Mouse (Mus musculus) hematopoietic multipotent progenitor cell, adult 10-12 weeks (in vitro differentiated cells): ENCODE data around the gene Ankub1. TPM values are rescaled to one million over a fixed set of nuclear protein-coding genes. Genes with fewer than 3 reads are reported as not detected.

Experiments used
- polyA plus RNA-seq: library from polyadenylated mRNA; stranded (reverse); fragments of >175 nt; gene quantifications from 2 replicates; pipeline ENCODE4 v1.2.3, GENCODE M21; 2012; ENCODE audit warnings: low replicate concordance

The Ankub1 gene
- polyA plus RNA-seq: not detected in 2 replicates

DNA sequence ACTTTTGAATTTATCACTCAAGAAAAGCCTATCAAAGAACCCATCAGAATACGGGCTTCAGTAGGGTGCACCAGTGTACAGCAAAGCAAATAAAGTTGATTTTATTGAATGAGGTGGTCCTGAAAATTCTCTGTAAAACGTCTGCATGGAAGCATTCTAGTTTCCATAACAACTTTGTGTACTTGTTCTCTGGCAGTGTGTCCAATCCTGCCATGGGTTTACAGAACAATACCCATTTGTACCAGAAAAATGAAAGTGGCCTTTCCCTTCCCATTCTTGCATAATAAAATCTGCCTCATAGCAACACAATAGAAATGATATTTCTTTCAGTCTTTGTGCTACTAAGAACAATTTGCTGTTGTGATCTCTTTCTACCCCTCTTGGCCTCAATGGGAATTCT lies at the start of gene Ankub1:
Gene Ankub1, minus strand, starts transcription at position 81 of the 400 bp plus-strand sequence.

DNA sequence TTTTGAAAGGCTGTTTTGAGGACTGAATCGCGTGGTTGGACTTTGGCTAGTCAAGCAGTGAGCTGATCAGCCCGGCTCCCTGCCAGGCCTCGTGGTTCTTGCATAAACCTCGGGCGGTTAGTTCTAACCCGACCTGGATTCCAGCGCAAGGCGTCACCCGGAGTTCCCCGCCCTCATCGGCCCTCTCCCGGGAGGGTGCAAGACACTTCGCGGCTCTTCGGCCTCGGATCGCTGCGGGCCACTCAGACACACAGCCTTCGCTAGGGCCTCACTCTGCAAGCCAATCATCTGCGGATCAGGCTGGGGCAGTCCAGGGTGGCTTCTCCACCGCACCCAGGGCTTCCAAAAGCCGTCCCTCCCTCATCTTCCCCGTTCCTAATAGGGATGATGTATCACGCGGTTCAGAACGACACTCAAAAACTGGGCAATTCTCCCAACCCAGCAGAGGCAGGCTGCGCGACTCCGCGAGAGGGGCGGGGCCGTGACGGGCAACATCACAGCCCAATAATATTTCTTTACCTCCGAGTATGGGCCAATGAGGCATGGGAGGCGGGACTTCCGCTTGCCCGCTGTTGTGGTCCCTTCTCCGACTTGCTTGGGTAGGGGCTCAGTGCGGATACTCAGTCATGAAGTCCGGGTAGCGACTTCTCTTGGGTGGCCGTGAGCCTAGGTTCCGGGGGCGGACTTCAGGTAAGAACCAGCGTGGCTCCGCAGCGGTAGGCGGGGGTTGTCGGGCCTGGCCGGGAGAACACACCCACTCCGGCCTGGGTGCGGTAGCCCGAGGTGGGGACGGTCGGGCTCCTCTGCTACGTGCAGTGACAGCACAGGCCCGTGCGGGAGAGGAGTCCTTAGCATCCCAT lies 43.1 kb upstream of the Ankub1 start, which contains the start of gene Rnf13:
Gene Rnf13, plus strand, starts transcription at position 552 of the 860 bp plus-strand sequence.

DNA sequence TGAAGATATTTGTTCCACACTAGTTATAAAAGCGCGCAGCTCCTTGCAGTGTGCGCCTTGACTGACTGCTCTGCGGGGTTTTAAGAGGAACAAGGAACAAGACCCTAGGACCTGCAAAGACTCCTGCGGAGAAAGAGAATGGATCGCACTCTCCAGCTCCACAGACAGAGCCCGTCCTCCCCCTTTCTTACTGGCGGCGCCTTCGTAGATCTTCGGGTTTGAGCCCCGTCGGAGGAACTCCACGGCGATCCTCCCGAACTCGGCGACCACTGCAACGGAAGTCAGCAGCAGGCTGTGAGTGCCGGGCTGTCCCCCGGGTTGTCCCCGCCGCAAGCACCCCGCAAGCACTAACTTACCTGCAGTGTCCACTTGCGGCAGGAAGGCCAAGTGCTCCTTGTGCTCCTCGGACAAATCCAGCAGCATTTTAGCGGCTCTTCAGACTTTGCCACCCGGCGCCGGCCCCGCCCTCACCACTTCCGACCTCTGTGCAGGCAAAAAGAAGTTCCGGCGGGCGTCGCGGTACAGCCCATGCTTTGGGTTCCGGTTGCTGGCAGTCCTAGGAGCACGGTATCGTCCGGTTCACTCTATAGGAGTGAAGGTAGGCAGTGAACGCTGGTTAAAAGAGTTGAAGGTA lies 41.3 kb downstream of the Ankub1 start, which contains the start of gene Commd2:
Gene Commd2, minus strand, starts transcription at position 485 of the 634 bp plus-strand sequence.

Other genes starting within 250 kb of the Ankub1 start
- 0.17 and 0.38 TPM in 2 replicates for gene Wwtr1, start 116.9 kb downstream of the Ankub1 start, polyA plus RNA-seq
- 11.1 and 30.6 TPM in 2 replicates for gene Commd2, start 41.1 kb downstream of the Ankub1 start, polyA plus RNA-seq
- gene Rnf13, start 43.3 kb upstream of the Ankub1 start, polyA plus RNA-seq: 1.8 and 4.0 TPM in 2 replicates
- gene Pfn2, start 155.3 kb upstream of the Ankub1 start, polyA plus RNA-seq: 0.38 and 0.65 TPM in 2 replicates